Mouse (Mus musculus) intestine, postnatal 0 days (tissue): Measurements from ENCODE around the gene Gm43552. TPM values are rescaled to one million over a fixed set of nuclear protein-coding genes. Genes with fewer than 3 reads are reported as not detected.
A peak's percentile ranks its signal among the peaks of the same experiment; 100 is the strongest.

Source experiments
- ATAC-seq: fragments of 200-750 bp; cut with Nextera tagmentation; 2 replicates; pipeline ENCODE4 v1.8.0; 2017; ENCODE audit warnings: mild to moderate bottlenecking, moderate TSS enrichment, moderate library complexity
- H3K27ac ChIP-seq: fragments of 300-500 bp; sonication (generic); 2 replicates; pipeline ENCODE4 v1.5.1; 2014; ENCODE audit warnings: mild to moderate bottlenecking, low read depth, low read length, moderate library complexity
- H3K27me3 ChIP-seq: fragments of 300-500 bp; sonication (generic); replicated peaks from 2 replicates; pipeline ENCODE4 v1.6.1; 2014; ENCODE audit warnings: low read length, mixed read lengths; ENCODE audit not compliant: control insufficient read depth, insufficient read depth
- H3K36me3 ChIP-seq: fragments of 300-500 bp; sonication (generic); 2 replicates; pipeline ENCODE4 v1.6.1; 2014; ENCODE audit warnings: mild to moderate bottlenecking, moderate library complexity; ENCODE audit not compliant: control insufficient read depth, insufficient read depth
- H3K4me1 ChIP-seq: fragments of 300-500 bp; sonication (generic); replicated peaks from 2 replicates; pipeline ENCODE4 v1.6.1; 2014; ENCODE audit warnings: antibody characterized with exemption, low read length, mixed read lengths; ENCODE audit not compliant: control insufficient read depth, insufficient read depth
- H3K4me2 ChIP-seq: fragments of 300-500 bp; sonication (generic); replicated peaks from 2 replicates; pipeline ENCODE4 v1.6.1; 2014; ENCODE audit warnings: low read depth, mild to moderate bottlenecking, moderate library complexity
- H3K4me3 ChIP-seq: fragments of 300-500 bp; sonication (generic); 2 replicates; pipeline ENCODE4 v1.5.1; 2014; ENCODE audit warnings: low read depth, low read length
- H3K9ac ChIP-seq: fragments of 300-500 bp; sonication (generic); 2 replicates; pipeline ENCODE4 v1.6.1; 2014; ENCODE audit warnings: mild to moderate bottlenecking, low read depth, low read length
- H3K9me3 ChIP-seq: fragments of 300-500 bp; sonication (generic); 2 replicates; pipeline ENCODE4 v1.6.1; 2016; ENCODE audit warnings: mixed run types; ENCODE audit not compliant: control insufficient read depth
- CTCF ChIP-seq: sonication (generic); IDR thresholded peaks from 2 replicates; pipeline ENCODE4 v1.5.1; 2016; ENCODE audit warnings: low read depth, mild to moderate bottlenecking, control low read depth, antibody characterized with exemption, moderate library complexity
- WGBS: fragments of 180-500 bp; shearing (Covaris S2); extraction: QIAGEN DNeasy Blood & Tissue Kit; methylation state at CpG from one replicate; pipeline ENCODE4 v1.1.7; 2014; 5-methylcytosine and 5-hydroxymethylcytosine counted together
- polyA plus RNA-seq: library from polyadenylated mRNA; unstranded; fragments of >200 nt; fragmentation: Nextera tagmentation; extraction: Ambion mirVana; gene quantifications from 2 replicates; pipeline ENCODE4 v1.2.1, GENCODE M21; 2015

Gm43552 gene
- polyA plus RNA-seq, 1 experiment from 2014 or later = not detected

DNA sequence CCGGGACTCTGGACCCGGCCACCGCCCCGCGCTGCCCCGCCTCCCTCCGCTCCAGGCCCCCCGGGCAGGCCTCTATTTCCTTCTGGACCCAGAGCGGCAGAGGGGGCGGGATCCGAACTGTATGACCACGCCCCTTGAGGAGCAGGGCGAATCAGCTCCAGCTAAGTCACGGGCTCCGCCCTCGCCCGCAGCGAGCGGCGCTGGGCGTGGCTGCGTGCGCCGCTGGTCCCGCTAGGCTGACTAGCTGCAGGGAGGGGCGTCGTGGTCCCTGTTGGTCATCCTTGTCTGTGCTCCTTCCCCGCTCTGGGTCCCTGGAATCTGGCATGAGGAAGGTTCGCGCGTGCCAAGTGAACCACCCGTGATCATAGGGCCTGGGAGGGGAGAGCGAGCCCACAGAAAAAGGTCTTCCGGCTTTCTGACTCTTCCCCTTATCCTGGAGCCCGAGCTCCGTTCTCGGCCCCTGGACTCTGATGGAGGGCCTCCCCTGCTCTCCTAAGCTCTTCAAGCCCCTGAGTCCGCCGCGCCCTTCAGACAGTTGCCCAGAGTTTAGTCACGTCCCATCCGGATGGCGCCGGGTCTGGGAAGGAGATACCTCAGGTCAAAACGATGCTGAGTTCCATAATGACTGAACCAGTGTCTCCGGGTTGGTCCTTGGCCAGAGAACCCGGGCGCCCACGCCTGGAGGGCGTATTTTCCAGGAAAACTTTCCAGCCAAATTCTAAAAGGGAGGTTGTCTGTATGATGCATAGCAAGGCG is 56.6 kb downstream of the Gm43552 start, which contains the start of gene Ugdh:
Gene Ugdh (minus strand): TSS at position 144 of the 756 bp plus-strand sequence.
- H3K4me3 ChIP-seq = peak within 1 kb of the TSS; percentile 91
- WGBS = under 1% methylated on average over 51 of the region's 51 CpGs

DNA sequence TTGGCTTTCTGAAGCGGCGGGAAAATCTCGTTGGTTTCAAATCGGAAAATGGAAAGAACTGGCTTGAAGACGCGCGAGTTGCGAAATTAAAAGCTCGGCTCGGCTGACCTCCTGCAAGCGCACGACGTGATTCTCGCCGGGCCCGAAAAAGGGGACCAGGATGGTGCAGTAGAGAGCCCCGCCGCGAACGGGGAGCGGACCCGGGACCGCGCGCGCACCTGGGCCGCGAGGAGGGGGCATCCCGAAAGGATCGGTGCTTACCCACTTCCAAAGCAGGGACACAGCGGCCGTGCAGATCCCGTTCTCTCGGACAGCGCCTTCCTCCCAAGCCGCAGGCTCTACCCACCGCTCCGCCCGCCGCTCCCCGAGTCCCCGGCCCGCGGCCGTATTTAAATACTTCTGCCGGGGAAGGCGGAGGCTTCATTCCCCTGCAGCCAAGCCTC is 57.2 kb downstream of the Gm43552 start:
- peak overlapping the region; percentile 90 for H3K4me2 ChIP-seq
- H3K4me3 ChIP-seq = peak overlapping the region; percentile 91
- H3K36me3 ChIP-seq = no peaks in the 10 kb centered on the region
- H3K9ac ChIP-seq = peak overlapping the region; percentile 81
- ATAC-seq = no peak; the same call in 1 of the 2 replicates
- no peaks in the 10 kb centered on the region for H3K9me3 ChIP-seq
- TF ChIP-seq CTCF = no peak
- H3K27me3 ChIP-seq = no peaks in the 10 kb centered on the region
- H3K27ac ChIP-seq = peak overlapping the region; percentile 79
- WGBS = 0% methylated on average over 43 of the region's 47 CpGs
- H3K4me1 ChIP-seq = 0 out of 2 replicates have a peak, but pooled peaks cover 6% of the 10 kb centered on the region

More for the DNA sequence above, 56.6 kb downstream of the Gm43552 start, which contains the start of gene Ugdh:
- H3K27me3 ChIP-seq = no peaks in the 10 kb centered on the region
- no peaks in the 10 kb centered on the region for H3K36me3 ChIP-seq
- H3K9ac ChIP-seq = peak within 1 kb of the TSS; percentile 81
- peak; percentile 23; the same call in 1 of the 2 replicates for TF ChIP-seq CTCF
- no peaks in the 10 kb centered on the region for H3K9me3 ChIP-seq
- peak within 1 kb of the TSS; percentile 90 for H3K4me2 ChIP-seq
- peak; percentile 96 for ATAC-seq
- 0 out of 2 replicates have a peak, but pooled peaks cover 3% of the 10 kb centered on the region for H3K4me1 ChIP-seq
- peak within 1 kb of the TSS; percentile 79 for H3K27ac ChIP-seq

DNA sequence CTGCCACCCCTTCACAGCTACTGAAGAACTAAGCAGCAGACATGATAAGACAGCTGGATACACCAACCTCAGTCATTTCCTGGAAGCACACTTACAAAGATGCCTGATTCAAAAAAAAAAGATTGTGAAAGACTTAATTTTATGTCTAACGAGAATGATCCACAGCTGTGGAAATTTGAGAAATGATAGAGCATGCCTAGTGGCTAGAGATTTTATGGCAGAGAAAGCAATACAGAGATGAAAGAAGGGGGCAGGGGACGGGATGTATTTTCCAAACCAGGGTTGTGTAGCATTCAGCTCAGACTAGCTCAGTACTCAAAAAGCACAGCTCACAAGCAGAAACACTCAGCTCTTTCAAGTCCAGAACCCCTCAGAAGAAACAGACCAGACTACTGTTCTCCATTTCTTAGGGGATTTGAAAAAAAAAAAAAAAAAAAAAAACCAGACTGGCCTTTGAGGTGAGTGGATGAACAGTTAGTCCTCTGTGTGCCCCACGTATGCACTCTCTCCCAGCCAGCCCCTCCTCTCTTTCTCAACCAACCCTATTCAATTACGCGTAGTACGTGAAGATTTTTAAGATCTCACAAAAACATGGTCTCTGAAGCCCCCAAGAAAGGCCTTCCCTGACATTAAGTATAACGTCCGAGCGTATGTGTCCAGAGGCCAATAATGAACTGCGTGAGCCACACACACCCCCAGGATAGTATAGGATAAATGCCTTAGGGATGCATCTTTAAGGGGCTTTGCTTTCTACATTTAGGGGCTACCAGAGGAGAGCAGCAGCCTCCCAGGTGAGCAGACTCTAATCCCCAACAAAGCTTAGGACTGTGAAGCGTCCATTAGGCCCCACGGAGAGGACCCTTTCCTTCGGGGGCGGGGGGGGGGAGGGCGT is 57.9 kb downstream of the Gm43552 start:
- Histone ChIP-seq H3K9ac (peak overlapping the region; percentile 81), H3K36me3 (no peaks in the 10 kb centered on the region), H3K27ac (peak overlapping the region; percentile 79), H3K4me1 (0 out of 2 replicates have a peak, but pooled peaks cover 6% of the 10 kb centered on the region), H3K4me2 (peak overlapping the region; percentile 90), H3K4me3 (peak overlapping the region; percentile 91), H3K27me3 (no peaks in the 10 kb centered on the region), H3K9me3 (no peaks in the 10 kb centered on the region)
- no peak for ATAC-seq
- TF ChIP-seq CTCF = peak; percentile 16
- WGBS = 3% methylated on average over 15 of the region's 15 CpGs

DNA sequence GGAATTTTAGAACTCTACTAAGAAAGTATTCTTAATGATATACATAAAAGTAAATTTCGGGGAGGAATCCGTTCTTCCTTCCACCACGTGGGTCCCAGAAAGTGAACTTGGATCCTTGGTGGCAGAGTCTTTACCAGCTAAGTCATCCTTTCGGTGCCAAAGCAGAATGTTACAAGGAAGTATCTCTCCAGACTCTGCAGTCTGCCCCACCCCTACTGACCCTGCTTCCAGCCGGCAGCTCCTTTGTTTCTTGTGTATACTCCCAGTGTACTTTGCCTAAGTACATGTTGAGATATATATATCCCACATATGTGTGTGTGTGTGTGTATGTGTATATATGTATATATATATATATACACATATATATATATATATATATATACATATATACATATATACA is 63.2 kb downstream of the Gm43552 start:
- 51% methylated on average over 5 of the region's 5 CpGs for WGBS
- Histone ChIP-seq H3K36me3 (peaks cover 11% of the 10 kb centered on the region; the same call in 1 of the 2 replicates), H3K4me1 (0 out of 2 replicates have a peak, but pooled peaks cover 6% of the 10 kb centered on the region), H3K27ac (no peak overlapping the region; the same call in 1 of the 2 replicates), H3K27me3 (no peaks in the 10 kb centered on the region), H3K9me3 (no peaks in the 10 kb centered on the region), H3K9ac (no peak overlapping the region), H3K4me3 (no peak overlapping the region), H3K4me2 (0 out of 2 replicates have a peak overlapping the region, but pooled peaks have one; percentile 17)
- ATAC-seq = peak; percentile 62
- TF ChIP-seq CTCF = no peak

DNA sequence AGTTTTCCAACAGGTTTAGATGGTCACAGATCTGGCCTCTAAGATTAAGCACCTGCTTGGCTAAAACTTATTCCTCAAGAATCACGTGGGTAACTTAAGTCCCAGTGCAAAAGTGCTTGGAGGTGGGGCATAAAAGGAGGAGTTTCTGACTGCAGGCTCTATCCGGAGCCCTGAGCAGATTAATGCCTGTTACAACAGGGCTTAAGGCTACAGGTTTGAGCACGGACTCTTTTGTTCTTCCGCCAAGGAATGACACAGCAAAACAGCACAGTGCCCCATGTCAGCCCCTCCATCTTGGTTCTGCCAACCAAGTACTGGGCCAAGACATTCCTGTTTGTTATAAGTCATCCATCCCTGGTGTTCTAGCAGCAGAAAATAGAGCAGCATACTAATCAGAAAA is 64.3 kb downstream of the Gm43552 start:
- H3K27me3 ChIP-seq = no peaks in the 10 kb centered on the region
- 36% methylated on average over 4 of the region's 4 CpGs for WGBS
- H3K4me3 ChIP-seq = no peak overlapping the region
- 0 out of 2 replicates have a peak, but pooled peaks have one; percentile 18 for ATAC-seq
- TF ChIP-seq CTCF = no peak
- H3K4me1 ChIP-seq = 0 out of 2 replicates have a peak, but pooled peaks cover 6% of the 10 kb centered on the region
- no peaks in the 10 kb centered on the region for H3K9me3 ChIP-seq
- H3K27ac ChIP-seq = peak overlapping the region; percentile 66
- H3K9ac ChIP-seq = no peak overlapping the region
- H3K36me3 ChIP-seq = peaks cover 13% of the 10 kb centered on the region
- H3K4me2 ChIP-seq = peak overlapping the region; percentile 24; the same call in 1 of the 2 replicates
